Mouse (Mus musculus) kidney, embryonic 16.5 days (tissue): ENCODE data around the gene Vps36. TPM values are rescaled to one million over a fixed set of nuclear protein-coding genes. Genes with fewer than 3 reads are reported as not detected.
A peak's percentile ranks its signal among the peaks of the same experiment; 100 is the strongest.

Source experiments
- ATAC-seq: fragments of 200-750 bp; cut with Nextera tagmentation; 2 replicates; pipeline ENCODE4 v1.8.0; 2017; ENCODE audit warnings: moderate TSS enrichment; ENCODE audit not compliant: low FRiP score, low TSS enrichment
- H3K27ac ChIP-seq: fragments of 300-500 bp; sonication (generic); 2 replicates; pipeline ENCODE4 v1.5.1; 2014; ENCODE audit warnings: low read length
- H3K27me3 ChIP-seq: fragments of 300-500 bp; sonication (generic); 2 replicates; pipeline ENCODE4 v1.6.1; 2014; ENCODE audit warnings: low read length, control low read depth, mixed read lengths; ENCODE audit not compliant: insufficient read depth
- H3K36me3 ChIP-seq: fragments of 300-500 bp; sonication (generic); 2 replicates; pipeline ENCODE4 v1.6.1; 2014; ENCODE audit warnings: low read length, control low read depth, mixed read lengths; ENCODE audit not compliant: insufficient read depth
- H3K4me1 ChIP-seq: fragments of 300-500 bp; sonication (generic); 2 replicates; pipeline ENCODE4 v1.6.1; 2014; ENCODE audit warnings: low read length, control low read depth, mixed read lengths; ENCODE audit not compliant: insufficient read depth
- H3K4me2 ChIP-seq: fragments of 300-500 bp; sonication (generic); replicated peaks from 2 replicates; pipeline ENCODE4 v1.6.1; 2014; ENCODE audit warnings: low read depth, low read length
- H3K4me3 ChIP-seq: fragments of 300-500 bp; sonication (generic); 2 replicates; pipeline ENCODE4 v1.5.1; 2014; ENCODE audit warnings: mild to moderate bottlenecking, low read length
- H3K9ac ChIP-seq: fragments of 300-500 bp; sonication (generic); replicated peaks from 2 replicates; pipeline ENCODE4 v1.6.1; 2014; ENCODE audit warnings: low read length
- H3K9me3 ChIP-seq: fragments of 300-500 bp; sonication (generic); 2 replicates; pipeline ENCODE4 v1.6.1; 2016; ENCODE audit warnings: low read length, control low read depth
- WGBS: fragments of 180-500 bp; shearing (Covaris S2); extraction: QIAGEN DNeasy Blood & Tissue Kit; methylation state at CpG from one replicate; pipeline ENCODE4 v1.1.7; 2014; 5-methylcytosine and 5-hydroxymethylcytosine counted together
- polyA plus RNA-seq: library from polyadenylated mRNA; unstranded; fragments of >200 nt; fragmentation: Nextera tagmentation; extraction: Ambion mirVana; gene quantifications from 2 replicates; pipeline ENCODE4 v1.2.1, GENCODE M21; 2015

Gene Vps36
- polyA plus RNA-seq, 1 experiment from 2014 or later, result 35.8 TPM

- H3K9ac ChIP-seq, result peak overlapping the region; percentile 74
- 34% methylated on average over 10 of the region's 10 CpGs for WGBS
These were observed 27.1 kb upstream of the Vps36 start for GRCm38 (mm10) chr8:22165251-22166079.

DNA sequence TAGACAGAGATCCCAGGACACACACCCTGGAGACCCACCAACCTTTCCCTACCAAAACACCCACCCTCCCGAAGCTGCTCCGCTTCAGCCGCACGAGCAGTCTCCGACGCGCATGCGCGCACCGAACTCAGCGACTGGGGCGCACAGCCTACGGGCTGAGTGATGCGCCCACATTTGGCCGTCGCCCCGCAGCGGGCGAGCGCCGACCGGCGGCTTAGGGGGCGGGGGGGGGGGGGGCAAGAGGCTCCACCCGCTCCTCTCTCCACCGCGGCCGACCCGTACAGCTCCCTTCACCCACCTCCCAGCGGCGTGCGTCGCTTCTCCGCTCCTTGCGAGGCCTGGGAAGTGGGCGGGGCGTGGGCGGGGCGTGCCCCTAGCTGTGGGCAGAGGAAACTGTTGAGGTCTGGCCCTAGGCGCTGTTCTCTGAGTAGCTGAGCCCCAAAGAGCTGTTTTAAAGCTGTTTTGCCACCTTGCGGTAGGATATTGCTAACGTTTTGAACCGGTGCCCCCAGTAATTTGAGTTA lies 26.5 kb upstream of the Vps36 start, which contains the start of gene Nek3:
Gene Nek3 (minus strand): TSS at position 356 of the 524 bp plus-strand sequence.
- peak within 1 kb of the TSS; percentile 74 for H3K9ac ChIP-seq
- H3K9me3 ChIP-seq, result no peaks in the 10 kb centered on the region
- no peaks in the 10 kb centered on the region for H3K27me3 ChIP-seq
- peaks cover 30% of the 10 kb centered on the region for H3K36me3 ChIP-seq
- peak within 1 kb of the TSS; percentile 69 for H3K4me3 ChIP-seq
- peaks cover 13% of the 10 kb centered on the region for H3K4me1 ChIP-seq
- ATAC-seq, result peak; percentile 99
- peak within 1 kb of the TSS; percentile 60 for H3K4me2 ChIP-seq
- under 1% methylated on average over 34 of the region's 43 CpGs for WGBS
- peak within 1 kb of the TSS; percentile 72 for H3K27ac ChIP-seq

More at GRCm38 (mm10) chr8:22165251-22166079, 27.1 kb upstream of the Vps36 start:
- no peaks in the 10 kb centered on the region for H3K9me3 ChIP-seq
- peaks cover 13% of the 10 kb centered on the region for H3K4me1 ChIP-seq
- H3K27ac ChIP-seq, result peak overlapping the region; percentile 72; the same call in 1 of the 2 replicates
- peaks cover 23% of the 10 kb centered on the region for H3K36me3 ChIP-seq
- H3K4me2 ChIP-seq, result peak overlapping the region; percentile 60
- ATAC-seq, result peak; percentile 37
- no peaks in the 10 kb centered on the region for H3K27me3 ChIP-seq
- H3K4me3 ChIP-seq, result peak overlapping the region; percentile 69

DNA sequence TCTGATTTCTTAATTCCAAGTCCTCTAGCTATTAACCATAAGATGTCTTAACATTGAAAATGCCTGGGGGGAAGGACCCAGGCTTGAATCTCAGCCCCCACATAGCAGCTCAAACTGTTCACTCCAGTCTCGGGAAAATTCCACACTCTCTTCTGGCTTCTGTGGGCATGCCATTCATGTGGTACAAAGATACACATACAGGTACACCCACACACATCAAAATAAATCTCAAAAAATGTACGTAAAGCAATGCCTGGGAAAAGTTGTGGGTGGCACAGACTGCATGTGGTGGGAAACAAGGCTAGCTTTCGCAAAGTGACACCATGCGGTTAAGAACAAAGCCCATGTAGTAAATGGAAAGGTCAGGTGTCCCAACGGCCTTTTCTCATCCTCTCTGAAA lies 23.4 kb upstream of the Vps36 start:
- H3K9me3 ChIP-seq, result no peaks in the 10 kb centered on the region
- peaks cover 13% of the 10 kb centered on the region for H3K4me1 ChIP-seq
- H3K27me3 ChIP-seq, result no peaks in the 10 kb centered on the region
- H3K36me3 ChIP-seq, result peaks cover 38% of the 10 kb centered on the region
- H3K4me3 ChIP-seq, result no peak overlapping the region
- ATAC-seq, result no peak
- no peak overlapping the region for H3K27ac ChIP-seq
- WGBS, result 89% methylated on average over 5 of the region's 5 CpGs
- H3K9ac ChIP-seq, result no peak overlapping the region
- H3K4me2 ChIP-seq, result no peak overlapping the region

DNA sequence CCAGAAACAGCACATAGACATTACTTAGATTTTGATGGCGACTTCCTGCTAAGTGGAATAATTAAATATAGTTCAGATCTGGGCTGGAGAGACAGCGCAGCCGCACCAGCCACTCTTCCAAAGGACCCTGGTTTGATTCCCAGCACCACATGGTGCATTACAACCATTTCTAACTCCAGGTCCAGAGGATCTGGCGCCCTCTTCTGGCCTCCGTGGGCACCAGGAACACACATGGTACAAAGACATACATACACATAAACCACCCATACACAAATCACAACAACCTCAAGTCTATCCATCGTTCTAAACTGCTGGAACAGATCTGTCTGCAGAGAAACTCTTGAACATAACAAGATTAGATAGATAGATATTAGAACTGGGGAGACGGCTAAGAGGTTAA lies 16.6 kb upstream of the Vps36 start:
- no peak overlapping the region for H3K4me2 ChIP-seq
- peaks cover 6% of the 10 kb centered on the region for H3K9me3 ChIP-seq
- H3K27me3 ChIP-seq, result no peaks in the 10 kb centered on the region
- no peak overlapping the region for H3K9ac ChIP-seq
- no peak overlapping the region for H3K27ac ChIP-seq
- H3K36me3 ChIP-seq, result peaks cover 36% of the 10 kb centered on the region
- no peaks in the 10 kb centered on the region for H3K4me1 ChIP-seq
- WGBS, result 97% methylated on average over 7 of the region's 7 CpGs
- no peak for ATAC-seq
- H3K4me3 ChIP-seq, result no peak overlapping the region

DNA sequence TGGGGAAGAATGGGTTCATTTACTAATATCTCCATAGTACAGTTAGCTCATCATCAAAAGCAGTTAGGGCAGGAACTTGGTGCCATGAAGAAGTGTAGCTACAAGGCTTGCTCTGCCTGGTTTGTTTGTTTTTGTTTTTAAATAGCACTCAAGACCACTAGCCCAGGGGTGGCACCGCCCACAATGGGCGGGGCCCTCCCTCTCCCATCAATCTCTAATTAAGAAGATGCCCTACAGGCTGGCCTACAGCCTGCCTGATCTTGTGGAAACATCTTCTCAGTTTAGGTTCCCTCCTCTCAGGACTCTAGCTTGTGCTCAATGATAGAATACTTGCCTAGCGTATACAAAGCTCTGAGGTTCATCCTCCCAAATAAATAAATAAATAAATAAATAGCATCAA lies 7.7 kb upstream of the Vps36 start:
- WGBS, result 0% methylated on average over 3 of the region's 3 CpGs
- Histone ChIP-seq H3K4me2 (peak overlapping the region; percentile 60), H3K36me3 (no peaks in the 10 kb centered on the region), H3K4me3 (peak overlapping the region; percentile 89), H3K27me3 (no peaks in the 10 kb centered on the region), H3K27ac (no peak overlapping the region; the same call in 1 of the 2 replicates), H3K9me3 (no peaks in the 10 kb centered on the region), H3K4me1 (peaks cover 12% of the 10 kb centered on the region), H3K9ac (peak overlapping the region; percentile 84)
- ATAC-seq, result peak; percentile 71

- H3K36me3 ChIP-seq, result no peaks in the 10 kb centered on the region
- no peaks in the 10 kb centered on the region for H3K9me3 ChIP-seq
- H3K27me3 ChIP-seq, result no peaks in the 10 kb centered on the region
- peak within 1 kb of the TSS; percentile 91 for H3K27ac ChIP-seq
- H3K4me1 ChIP-seq, result peaks cover 12% of the 10 kb centered on the region
- 3% methylated on average over 63 of the region's 63 CpGs for WGBS
- H3K4me2 ChIP-seq, result peak within 1 kb of the TSS; percentile 60
- H3K9ac ChIP-seq, result peak within 1 kb of the TSS; percentile 84
- peak; percentile 98 for ATAC-seq
- peak within 1 kb of the TSS; percentile 89 for H3K4me3 ChIP-seq
These were observed 6.9 kb upstream of the Vps36 start, which contains the start of gene Ckap2 for GRCm38 (mm10) chr8:22185431-22186397. Gene Ckap2 (minus strand): TSS chr8:22185819.

DNA sequence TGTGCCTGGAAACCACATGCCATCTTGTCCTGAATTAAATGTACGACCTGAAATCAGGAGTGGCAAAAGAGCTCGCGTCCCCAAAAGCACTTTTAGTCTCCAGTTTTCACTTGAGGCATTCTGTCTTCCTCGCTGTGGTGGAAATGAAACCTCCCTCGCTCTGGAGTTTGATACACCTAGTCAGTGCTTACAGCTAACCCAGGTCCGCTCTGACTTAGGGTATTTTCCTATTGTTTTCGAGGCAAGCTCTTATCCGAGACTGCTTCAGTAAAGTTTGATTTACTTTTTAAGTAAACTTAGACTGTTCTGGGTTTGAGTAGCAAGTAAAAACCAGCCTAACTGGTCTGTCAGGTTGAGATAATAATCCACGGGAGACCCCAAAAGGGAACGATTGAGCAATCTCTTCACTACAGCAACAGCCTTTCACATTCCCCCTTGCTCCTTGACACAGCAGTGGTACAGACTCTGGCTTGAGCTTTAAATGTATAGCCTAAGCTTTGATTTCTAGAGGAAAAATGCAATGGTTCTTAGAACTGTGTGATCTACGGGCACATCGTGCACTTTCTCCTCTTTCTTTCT lies 912 bp downstream of the Vps36 start:
- WGBS, result 12% methylated on average over 12 of the region's 12 CpGs
- Histone ChIP-seq H3K36me3 (no peaks in the 10 kb centered on the region), H3K9me3 (no peaks in the 10 kb centered on the region), H3K9ac (peak overlapping the region; percentile 95), H3K4me3 (peak overlapping the region; percentile 84), H3K27me3 (no peaks in the 10 kb centered on the region), H3K4me2 (peak overlapping the region; percentile 75), H3K4me1 (peaks cover 14% of the 10 kb centered on the region; the same call in 1 of the 2 replicates), H3K27ac (peak overlapping the region; percentile 99)
- ATAC-seq, result peak; percentile 33; the same call in 1 of the 2 replicates

DNA sequence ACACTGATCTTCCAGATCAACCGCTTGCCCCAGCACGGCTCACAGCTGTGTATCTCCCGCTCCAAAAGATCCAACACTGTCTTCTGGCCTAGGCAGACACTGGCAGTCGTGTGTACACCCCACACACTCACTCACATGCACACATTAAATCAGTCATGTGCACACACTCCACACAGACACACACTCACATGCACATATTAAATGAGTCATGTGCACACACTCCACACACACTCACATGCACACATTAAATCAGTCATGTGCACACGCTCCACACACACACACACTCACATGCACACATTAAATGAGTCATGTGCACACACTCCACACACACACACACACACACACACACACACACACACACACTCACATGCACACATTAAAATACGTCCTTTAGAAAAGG lies 5.3 kb downstream of the Vps36 start:
- no peak for ATAC-seq
- peaks cover 18% of the 10 kb centered on the region for H3K36me3 ChIP-seq
- no peak overlapping the region for H3K9ac ChIP-seq
- no peak overlapping the region for H3K27ac ChIP-seq
- no peaks in the 10 kb centered on the region for H3K27me3 ChIP-seq
- H3K4me3 ChIP-seq, result no peak overlapping the region
- WGBS, result 90% methylated on average over 6 of the region's 6 CpGs
- H3K4me2 ChIP-seq, result no peak overlapping the region
- no peaks in the 10 kb centered on the region for H3K9me3 ChIP-seq
- peaks cover 14% of the 10 kb centered on the region; the same call in 1 of the 2 replicates for H3K4me1 ChIP-seq

DNA sequence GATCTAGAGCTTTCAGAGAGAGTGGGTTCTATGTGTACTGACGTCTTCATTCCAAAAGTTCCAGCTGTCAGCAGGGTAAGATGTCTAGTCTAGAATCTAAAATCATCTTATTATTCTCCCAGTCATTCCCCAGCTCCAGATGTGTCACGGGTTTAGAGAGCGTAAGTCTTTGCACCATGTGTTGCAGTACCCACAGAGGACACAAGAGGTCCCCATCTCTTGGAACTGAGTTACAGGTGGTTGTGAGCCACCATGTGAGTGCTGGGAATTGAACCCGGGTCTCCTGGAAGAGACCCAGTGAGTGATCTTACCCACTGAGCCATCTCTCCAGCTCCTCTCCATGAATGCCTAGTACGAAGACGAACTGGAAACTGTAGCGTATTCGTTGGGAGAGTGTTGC lies 6.9 kb downstream of the Vps36 start:
- Histone ChIP-seq H3K9ac (no peak overlapping the region), H3K36me3 (peaks cover 25% of the 10 kb centered on the region), H3K27me3 (no peaks in the 10 kb centered on the region), H3K4me2 (no peak overlapping the region), H3K4me3 (no peak overlapping the region), H3K27ac (no peak overlapping the region), H3K4me1 (peaks cover 4% of the 10 kb centered on the region; the same call in 1 of the 2 replicates), H3K9me3 (no peaks in the 10 kb centered on the region)
- 99% methylated on average over 8 of the region's 8 CpGs for WGBS
- ATAC-seq, result no peak
